Mouse (Mus musculus) neural tube, embryonic 11.5 days (tissue): ENCODE measurements around the gene Ndufs6. TPM values are rescaled to one million over a fixed set of nuclear protein-coding genes. Genes with fewer than 3 reads are reported as not detected.
A peak's percentile ranks its signal among the peaks of the same experiment; 100 is the strongest.

ENCODE experiments used
- ATAC-seq: fragments of 200-750 bp; cut with Nextera tagmentation; 2 replicates; pipeline ENCODE4 v1.8.0; 2017; ENCODE audit warnings: moderate number of reproducible peaks, mild to moderate bottlenecking, moderate TSS enrichment, moderate library complexity; ENCODE audit not compliant: insufficient read depth, low FRiP score, low TSS enrichment
- DNase-seq: peaks from one replicate; pipeline ENCODE4 v3.0.0-alpha.2; 2015; ENCODE audit warnings: low spot score
- H3K27ac ChIP-seq: fragments of 300-500 bp; sonication (generic); 2 replicates; pipeline ENCODE4 v1.5.1; 2014; ENCODE audit warnings: low read depth, mild to moderate bottlenecking, low read length
- H3K27me3 ChIP-seq: fragments of 300-500 bp; sonication (generic); 2 replicates; pipeline ENCODE4 v1.6.1; 2014; ENCODE audit warnings: mild to moderate bottlenecking, low read length, mixed read lengths; ENCODE audit not compliant: control insufficient read depth, insufficient read depth
- H3K36me3 ChIP-seq: fragments of 300-500 bp; sonication (generic); 2 replicates; pipeline ENCODE4 v1.6.1; 2014; ENCODE audit warnings: mild to moderate bottlenecking, low read length, moderate library complexity, mixed read lengths; ENCODE audit not compliant: control insufficient read depth, insufficient read depth
- H3K4me1 ChIP-seq: fragments of 300-500 bp; sonication (generic); 2 replicates; pipeline ENCODE4 v1.6.1; 2014; ENCODE audit warnings: low read length, mixed read lengths; ENCODE audit not compliant: control insufficient read depth, insufficient read depth
- H3K4me2 ChIP-seq: fragments of 300-500 bp; sonication (generic); 2 replicates; pipeline ENCODE4 v1.6.1; 2014; ENCODE audit warnings: low read depth, mild to moderate bottlenecking, moderate library complexity
- H3K4me3 ChIP-seq: fragments of 300-500 bp; sonication (generic); 2 replicates; pipeline ENCODE4 v1.5.1; 2014; ENCODE audit warnings: low read depth, low read length
- H3K9ac ChIP-seq: fragments of 300-500 bp; sonication (generic); 2 replicates; pipeline ENCODE4 v1.6.1; 2014; ENCODE audit warnings: mild to moderate bottlenecking, low read length
- H3K9me3 ChIP-seq: fragments of 300-500 bp; sonication (generic); 2 replicates; pipeline ENCODE4 v1.6.1; 2016; ENCODE audit warnings: low read length; ENCODE audit not compliant: control insufficient read depth
- WGBS: fragments of 180-500 bp; shearing (Covaris S2); extraction: QIAGEN DNeasy Blood & Tissue Kit; methylation state at CpG from one replicate; pipeline ENCODE4 v1.1.7; 2014; 5-methylcytosine and 5-hydroxymethylcytosine counted together
- polyA plus RNA-seq: library from polyadenylated mRNA; unstranded; fragments of >200 nt; fragmentation: Nextera tagmentation; extraction: Ambion mirVana; gene quantifications from 2 replicates; pipeline ENCODE4 v1.2.1, GENCODE M21; 2014

The Ndufs6 gene
- polyA plus RNA-seq, 1 experiment from 2014 or later: 304 TPM

GRCm38 (mm10) chr13:73347922-73348650 is 19.7 kb upstream of the Ndufs6 start:
- no peaks in the 10 kb centered on the region for H3K4me1 ChIP-seq
- no peak overlapping the region for H3K4me2 ChIP-seq
- H3K27ac ChIP-seq: no peak overlapping the region
- 87% methylated on average over 7 of the region's 7 CpGs for WGBS
- no peaks in the 10 kb centered on the region for H3K27me3 ChIP-seq
- ATAC-seq (no peak), DNase-seq (no peak)
- H3K4me3 ChIP-seq: no peak overlapping the region
- H3K36me3 ChIP-seq: no peaks in the 10 kb centered on the region
- H3K9me3 ChIP-seq: no peaks in the 10 kb centered on the region
- no peak overlapping the region for H3K9ac ChIP-seq

GRCm38 (mm10) chr13:73347171-73347570 is 18.8 kb upstream of the Ndufs6 start:
- DNase-seq: no peak
- no peak overlapping the region for H3K27ac ChIP-seq
- no peaks in the 10 kb centered on the region for H3K4me1 ChIP-seq
- 73% methylated on average over 3 of the region's 3 CpGs for WGBS
- no peaks in the 10 kb centered on the region for H3K36me3 ChIP-seq
- H3K9ac ChIP-seq: no peak overlapping the region
- ATAC-seq: no peak
- no peaks in the 10 kb centered on the region for H3K9me3 ChIP-seq
- H3K27me3 ChIP-seq: no peaks in the 10 kb centered on the region
- H3K4me2 ChIP-seq: no peak overlapping the region
- H3K4me3 ChIP-seq: no peak overlapping the region

GRCm38 (mm10) chr13:73346743-73347142 is 18.4 kb upstream of the Ndufs6 start:
- H3K9ac ChIP-seq: no peak overlapping the region
- H3K36me3 ChIP-seq: no peaks in the 10 kb centered on the region
- H3K9me3 ChIP-seq: no peaks in the 10 kb centered on the region
- 85% methylated on average over 4 of the region's 4 CpGs for WGBS
- ATAC-seq (no peak), DNase-seq (no peak)
- no peak overlapping the region for H3K27ac ChIP-seq
- H3K4me2 ChIP-seq: no peak overlapping the region
- H3K4me3 ChIP-seq: no peak overlapping the region
- no peaks in the 10 kb centered on the region for H3K4me1 ChIP-seq
- no peaks in the 10 kb centered on the region for H3K27me3 ChIP-seq

GRCm38 (mm10) chr13:73346131-73346530 is 17.8 kb upstream of the Ndufs6 start:
- Histone ChIP-seq H3K27ac (no peak overlapping the region), H3K9ac (no peak overlapping the region), H3K9me3 (no peaks in the 10 kb centered on the region), H3K4me2 (no peak overlapping the region), H3K4me1 (no peaks in the 10 kb centered on the region), H3K4me3 (no peak overlapping the region), H3K27me3 (no peaks in the 10 kb centered on the region), H3K36me3 (no peaks in the 10 kb centered on the region)
- DNase-seq: no peak
- ATAC-seq: no peak
- 53% methylated on average over 2 of the region's 2 CpGs for WGBS

GRCm38 (mm10) chr13:73345102-73345890 is 17.0 kb upstream of the Ndufs6 start:
- Histone ChIP-seq H3K4me1 (no peaks in the 10 kb centered on the region), H3K4me2 (no peak overlapping the region), H3K27ac (no peak overlapping the region), H3K9ac (no peak overlapping the region), H3K4me3 (no peak overlapping the region), H3K9me3 (no peaks in the 10 kb centered on the region), H3K27me3 (no peaks in the 10 kb centered on the region), H3K36me3 (no peaks in the 10 kb centered on the region)
- 81% methylated on average over 9 of the region's 9 CpGs for WGBS
- ATAC-seq (no peak), DNase-seq (no peak)

- Histone ChIP-seq H3K4me3 (no peak overlapping the region), H3K36me3 (no peaks in the 10 kb centered on the region), H3K9ac (no peak overlapping the region), H3K27ac (no peak overlapping the region), H3K4me1 (no peaks in the 10 kb centered on the region), H3K4me2 (no peak overlapping the region), H3K27me3 (no peaks in the 10 kb centered on the region), H3K9me3 (no peaks in the 10 kb centered on the region)
- ATAC-seq (peak; percentile 60), DNase-seq (peak; percentile 48)
- 48% methylated on average over 7 of the region's 7 CpGs for WGBS
Observed at GRCm38 (mm10) chr13:73336753-73337152, 8.4 kb upstream of the Ndufs6 start.

GRCm38 (mm10) chr13:73331736-73332135 is 3.4 kb upstream of the Ndufs6 start:
- Histone ChIP-seq H3K9ac (peak overlapping the region; percentile 95), H3K9me3 (no peaks in the 10 kb centered on the region), H3K4me2 (peak overlapping the region; percentile 92), H3K27me3 (no peaks in the 10 kb centered on the region), H3K4me3 (peak overlapping the region; percentile 71), H3K36me3 (no peaks in the 10 kb centered on the region), H3K27ac (no peak overlapping the region), H3K4me1 (0 out of 2 replicates have a peak, but pooled peaks cover 2% of the 10 kb centered on the region)
- 72% methylated on average over 3 of the region's 3 CpGs for WGBS
- DNase-seq: no peak
- no peak for ATAC-seq

GRCm38 (mm10) chr13:73330844-73331501 is 2.6 kb upstream of the Ndufs6 start:
- WGBS: under 1% methylated on average over 40 of the region's 42 CpGs
- no peaks in the 10 kb centered on the region for H3K27me3 ChIP-seq
- ATAC-seq (peak; percentile 88), DNase-seq (peak; percentile 85)
- 0 out of 2 replicates have a peak, but pooled peaks cover 2% of the 10 kb centered on the region for H3K4me1 ChIP-seq
- peak overlapping the region; percentile 95 for H3K9ac ChIP-seq
- H3K4me3 ChIP-seq: peak overlapping the region; percentile 71
- H3K4me2 ChIP-seq: peak overlapping the region; percentile 92
- no peaks in the 10 kb centered on the region for H3K36me3 ChIP-seq
- H3K27ac ChIP-seq: no peak overlapping the region
- no peaks in the 10 kb centered on the region for H3K9me3 ChIP-seq
